Mouse (Mus musculus) right cerebral cortex, adult 18-20 months (tissue): Measurements from ENCODE around the gene Prdm11.

Experiments used
- DNase-seq: peaks from one replicate; pipeline ENCODE4 v3.0.0; 2022; ENCODE audit warnings: mixed read lengths

Prdm11 gene

GRCm38 (mm10) chr2:92917405-92918142 lies 128.4 kb downstream of the Prdm11 start:
- DNase-seq = no peak

GRCm38 (mm10) chr2:92915659-92916631 lies 130.0 kb downstream of the Prdm11 start:
- DNase-seq = no peak
